Mouse (Mus musculus) induced T-regulatory cell, adult 2 months (primary cell): ENCODE data around the gene Cd300lg.

Source experiments
- DNase-seq: peaks from one replicate; pipeline ENCODE4 v3.0.0-alpha.2; 2012; ENCODE audit warnings: low read depth

The Cd300lg gene

GRCm38 (mm10) chr11:102041350-102041949, at the start of gene Cd300lg:
Cd300lg (plus strand) TSS chr11:102041509.
- no peak for DNase-seq

DNA sequence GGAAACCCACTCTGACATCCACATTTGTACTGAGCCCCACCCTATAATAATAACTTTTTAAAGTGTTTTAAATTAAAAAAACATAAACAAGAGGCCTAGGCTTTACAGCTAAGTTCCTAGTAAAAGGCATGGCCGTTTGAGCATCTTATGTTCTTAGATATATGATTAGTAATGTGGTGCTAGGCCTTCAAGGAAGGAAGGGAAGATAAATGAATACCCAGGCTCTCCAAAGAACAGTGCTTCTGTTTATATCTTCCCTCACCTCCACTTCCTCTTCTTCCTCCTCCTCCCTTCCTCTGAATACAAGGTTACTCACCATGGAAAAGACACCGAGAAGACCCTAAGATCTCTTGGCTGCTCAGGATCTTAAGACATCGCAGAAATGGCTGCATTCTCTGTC, 49.5 kb upstream of the Cd300lg start:
- DNase-seq, result no peak

DNA sequence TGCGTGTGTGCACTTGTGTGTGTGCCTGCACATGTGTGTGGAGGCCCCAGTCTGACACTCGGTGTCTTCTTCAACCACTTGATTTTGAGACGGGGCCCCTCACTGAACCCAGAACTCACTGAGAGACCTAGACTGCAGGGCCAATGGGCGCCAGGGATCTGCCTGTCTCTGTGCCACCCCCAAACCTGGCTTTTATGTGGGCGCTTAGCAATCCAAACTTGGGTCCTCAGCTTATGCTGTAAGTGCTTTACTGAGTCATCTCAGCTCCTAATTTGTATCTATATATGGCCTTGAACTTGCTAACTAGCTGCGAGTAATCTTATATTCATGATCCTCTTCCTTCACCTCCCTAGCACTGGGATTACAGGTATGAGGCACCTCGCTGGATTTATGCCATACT, 48.9 kb upstream of the Cd300lg start:
- no peak for DNase-seq

DNA sequence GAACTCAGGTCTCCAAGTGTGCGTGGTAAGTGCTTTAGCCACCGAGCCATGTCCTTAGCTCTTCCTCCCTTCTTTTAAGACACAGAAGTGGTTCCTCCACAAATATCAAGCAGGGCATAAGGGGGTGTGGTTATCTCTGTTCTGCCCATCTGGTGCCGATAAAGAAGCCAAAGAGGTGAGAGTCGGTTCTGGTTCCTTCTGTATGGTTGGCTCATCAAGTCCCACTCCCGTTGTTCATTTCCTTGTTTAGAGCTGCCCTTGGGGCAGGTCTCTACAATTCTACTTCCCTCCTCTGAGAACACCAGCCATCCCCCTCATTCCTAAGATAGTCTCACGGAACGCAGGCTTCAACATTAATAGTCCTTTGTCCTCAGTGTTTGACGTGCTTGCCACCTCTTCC, 47.2 kb upstream of the Cd300lg start:
- no peak for DNase-seq

GRCm38 (mm10) chr11:101995938-101996337, 45.4 kb upstream of the Cd300lg start:
- no peak for DNase-seq

DNA sequence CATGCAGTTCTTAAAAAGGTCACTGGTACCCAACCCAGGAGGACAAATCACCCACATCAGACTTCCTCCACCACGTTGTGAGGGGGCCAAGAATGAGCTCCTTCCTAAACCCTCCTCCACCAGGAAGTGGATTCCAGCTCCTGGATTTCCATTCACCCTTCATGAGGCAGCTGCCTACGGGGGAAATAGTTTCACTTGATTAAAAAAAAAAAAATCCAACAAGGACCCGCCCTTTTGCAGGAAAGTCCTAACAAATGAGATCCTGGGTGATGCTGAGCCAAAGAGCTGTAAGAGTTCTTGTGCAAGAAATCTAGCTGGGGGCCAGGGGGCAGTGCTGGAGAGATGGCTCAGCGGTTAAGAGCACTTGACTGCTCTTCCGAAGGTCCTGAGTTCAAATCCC, 43.1 kb upstream of the Cd300lg start:
- no peak for DNase-seq

GRCm38 (mm10) chr11:101999466-101999865, 41.8 kb upstream of the Cd300lg start:
- no peak for DNase-seq

DNA sequence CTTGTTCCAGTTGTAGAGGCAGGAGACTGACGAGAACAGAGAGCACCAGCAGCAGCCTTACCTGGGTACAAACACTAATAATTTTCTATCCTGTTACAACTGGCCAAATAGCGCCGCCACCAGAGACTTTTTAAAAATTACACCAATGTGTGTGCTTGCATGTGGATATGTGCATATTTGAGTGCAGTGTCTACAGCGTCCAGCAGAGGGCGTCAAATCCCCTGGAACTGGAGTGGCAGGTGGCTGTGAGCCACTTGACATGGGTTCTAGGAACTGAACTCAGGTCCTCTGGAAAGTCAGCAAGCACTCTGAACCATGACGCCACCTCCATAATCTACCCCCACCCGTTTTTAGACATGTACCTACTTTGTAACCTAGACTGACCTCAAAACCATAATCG, 37.1 kb upstream of the Cd300lg start:
- DNase-seq, result no peak

DNA sequence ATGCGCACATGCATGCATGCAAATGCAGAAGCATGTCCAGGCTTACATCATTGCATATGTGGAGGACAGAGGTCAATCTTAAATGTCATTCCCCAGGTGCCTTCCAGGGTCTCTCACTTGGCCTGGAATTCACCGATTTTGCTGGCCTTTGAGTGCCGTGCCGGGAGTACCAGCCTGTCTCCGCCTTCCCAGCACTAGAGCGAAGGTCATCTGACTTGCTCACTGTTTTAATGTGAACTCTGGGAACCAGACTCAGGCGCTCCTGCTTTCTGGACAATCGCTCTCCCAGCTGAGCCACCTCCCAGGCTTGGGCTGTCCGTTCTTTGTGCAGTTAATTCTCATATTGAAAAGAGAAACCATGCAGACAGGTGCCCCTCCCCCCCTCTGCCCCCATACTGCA, 35.0 kb upstream of the Cd300lg start:
- no peak for DNase-seq

DNA sequence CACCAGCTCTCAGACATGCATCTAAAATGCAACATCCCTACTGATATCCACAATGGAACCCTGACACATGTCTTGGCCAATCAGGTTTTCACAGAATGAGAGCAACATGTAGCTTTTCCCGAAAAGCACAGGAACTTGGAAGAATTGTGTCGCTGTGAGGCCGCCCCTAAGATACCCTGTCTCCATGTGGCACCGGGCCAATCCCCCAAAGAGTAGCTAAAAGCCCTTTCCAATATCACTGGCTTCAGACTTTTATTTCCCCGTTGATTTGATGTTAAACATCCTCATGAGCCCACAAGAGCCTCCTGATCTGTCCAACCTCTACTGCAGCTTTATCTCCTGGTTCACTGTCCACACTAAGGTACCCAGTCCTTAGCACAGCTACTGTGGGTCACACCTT, 34.6 kb upstream of the Cd300lg start:
- no peak for DNase-seq

- DNase-seq, result no peak
These were observed 32.9 kb upstream of the Cd300lg start for GRCm38 (mm10) chr11:102008372-102008771.

DNA sequence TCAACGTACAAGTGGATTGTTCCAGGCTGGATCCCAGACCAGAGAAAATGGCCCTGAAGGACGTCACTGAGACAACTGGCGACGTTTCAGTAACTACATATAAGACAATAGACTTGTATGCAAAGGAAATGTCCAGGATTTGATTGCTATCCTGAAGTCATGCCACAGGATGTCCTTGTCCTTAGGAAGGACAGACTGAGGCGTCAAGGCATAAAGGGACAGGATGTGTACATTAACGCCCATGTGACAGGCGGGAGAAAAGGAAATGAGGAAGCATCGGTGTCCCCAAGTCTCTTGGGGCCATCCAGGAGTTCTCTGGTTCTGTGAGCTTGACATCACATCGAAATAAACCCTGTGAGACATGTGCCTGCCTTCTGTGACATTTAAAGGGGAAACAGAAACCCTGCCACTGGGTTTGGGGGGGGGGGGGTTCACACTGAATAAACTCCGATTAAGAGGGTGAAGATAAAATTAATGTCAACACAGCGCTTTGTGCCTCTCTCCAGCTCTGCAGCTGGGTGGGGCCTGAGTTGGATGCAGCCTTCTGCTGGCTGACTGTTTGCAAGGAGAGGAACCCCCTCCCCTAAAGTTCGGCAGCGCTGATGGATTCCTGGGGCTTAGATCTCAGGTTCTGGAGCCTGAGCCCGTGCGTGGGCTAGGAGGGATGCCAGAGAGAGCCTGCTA, 32.2 kb upstream of the Cd300lg start:
- no peak for DNase-seq

DNA sequence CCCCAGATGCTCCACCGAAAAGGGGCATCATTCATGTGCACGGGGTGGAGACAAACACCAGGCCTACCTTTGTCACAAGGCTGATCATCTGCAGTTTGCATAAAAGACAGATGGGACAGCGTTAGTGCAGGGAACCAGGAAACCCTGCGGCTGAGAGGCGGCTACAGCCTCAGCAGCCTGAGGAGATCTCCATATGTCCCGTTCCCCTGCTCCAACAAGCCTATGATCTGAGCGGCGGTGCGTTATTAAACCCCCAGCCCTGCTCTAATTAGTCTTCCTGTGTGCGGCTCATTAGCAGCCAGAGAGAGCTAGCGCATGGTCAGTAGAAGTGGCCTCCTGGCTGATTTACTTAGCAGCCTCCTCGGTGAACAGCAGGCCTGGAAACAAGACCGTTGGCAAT, 31.2 kb upstream of the Cd300lg start:
- no peak for DNase-seq

GRCm38 (mm10) chr11:102011510-102011909, 29.8 kb upstream of the Cd300lg start:
- DNase-seq, result no peak

DNA sequence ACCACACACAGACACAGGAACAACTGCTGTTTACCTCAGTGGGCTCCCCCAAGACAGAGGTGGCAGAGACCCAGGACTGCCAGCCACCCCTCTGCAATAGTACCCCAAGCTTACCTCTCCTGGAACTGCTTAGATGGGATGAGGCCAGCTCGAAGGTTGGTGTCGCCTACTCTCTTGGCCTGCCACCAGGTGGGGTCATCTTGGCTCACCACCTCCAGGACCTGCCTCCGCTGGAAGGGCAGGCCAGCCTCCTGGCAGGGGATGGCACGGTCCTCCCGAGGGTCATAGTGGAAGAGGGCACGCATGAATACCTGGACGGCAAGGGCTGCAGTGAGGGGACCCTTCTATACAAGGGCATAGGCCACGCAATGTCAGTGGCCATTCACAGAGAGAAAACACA, 28.1 kb upstream of the Cd300lg start:
- no peak for DNase-seq

- no peak for DNase-seq
These were observed 25.8 kb upstream of the Cd300lg start for GRCm38 (mm10) chr11:102015472-102015871.

GRCm38 (mm10) chr11:102016136-102016535, 25.2 kb upstream of the Cd300lg start:
- DNase-seq, result no peak

GRCm38 (mm10) chr11:102019736-102020135, 21.6 kb upstream of the Cd300lg start:
- no peak for DNase-seq

DNA sequence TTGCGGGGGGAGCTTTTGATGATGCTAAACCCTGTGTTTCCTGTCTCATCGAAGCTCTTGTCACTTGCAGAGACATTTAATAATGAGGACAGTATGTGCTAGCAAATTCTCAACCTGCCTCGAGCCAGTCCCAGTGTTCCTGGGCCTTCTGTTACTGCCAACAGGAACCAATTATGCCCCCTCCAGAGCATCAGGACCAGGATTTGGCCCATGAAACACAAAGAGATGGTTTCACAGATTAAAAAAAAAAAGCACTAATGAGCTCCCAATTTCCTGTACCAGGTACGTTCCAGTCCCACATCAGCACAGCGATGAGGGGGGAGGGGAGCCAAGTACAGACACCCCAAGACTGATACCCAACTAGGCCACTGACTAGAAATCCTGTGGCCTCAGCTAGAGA, 20.1 kb upstream of the Cd300lg start:
- DNase-seq, result no peak

- DNase-seq, result no peak
These were observed 17.9 kb upstream of the Cd300lg start for GRCm38 (mm10) chr11:102023406-102023805.

- no peak for DNase-seq
These were observed 17.1 kb upstream of the Cd300lg start for GRCm38 (mm10) chr11:102024084-102024758.

DNA sequence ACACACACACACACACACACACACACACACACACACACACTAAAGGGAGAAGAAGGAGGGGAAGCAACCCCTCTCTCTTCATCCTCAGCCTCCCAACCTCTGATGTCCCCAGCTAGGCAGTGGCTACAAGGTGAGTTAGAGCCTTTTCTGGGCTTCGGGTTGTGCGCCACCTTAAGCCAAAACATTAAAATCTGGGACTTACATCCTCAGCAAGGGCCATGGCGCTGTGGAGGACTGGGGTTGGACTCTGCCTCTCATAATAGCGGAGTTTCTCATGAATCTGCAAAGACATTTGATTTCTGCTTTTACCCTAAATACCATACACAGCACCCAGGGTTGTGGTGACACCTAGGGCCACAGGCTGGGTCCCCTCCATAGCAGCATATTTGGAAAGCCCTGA, 16.4 kb upstream of the Cd300lg start:
- no peak for DNase-seq

GRCm38 (mm10) chr11:102025354-102025753, 16.0 kb upstream of the Cd300lg start:
- DNase-seq, result no peak
